Mouse (Mus musculus) kidney, adult 2 months (tissue): ENCODE measurements around the gene Comtd1. TPM values are rescaled to one million over a fixed set of nuclear protein-coding genes. Genes with fewer than 3 reads are reported as not detected.

Experiments
- DNase-seq: peaks from one replicate; pipeline ENCODE4 v3.0.0; 2021
- H3K27ac ChIP-seq: fragments of 200-500 bp; 2 replicates; pipeline ENCODE4 v1.5.1; 2012; ENCODE audit warnings: low read depth, low read length, control low read depth, inconsistent platforms; ENCODE audit not compliant: insufficient read depth
- H3K27me3 ChIP-seq: fragments of 200-500 bp; replicated peaks from 2 replicates; pipeline ENCODE4 v1.6.1; 2012; ENCODE audit warnings: mild to moderate bottlenecking, moderate library complexity, low read length, inconsistent platforms; ENCODE audit not compliant: control insufficient read depth, insufficient read depth
- H3K36me3 ChIP-seq: fragments of 200-500 bp; 2 replicates; pipeline ENCODE4 v1.6.1; 2012; ENCODE audit warnings: mild to moderate bottlenecking, moderate library complexity, low read length, inconsistent platforms; ENCODE audit not compliant: control insufficient read depth, insufficient read depth
- H3K4me1 ChIP-seq: fragments of 200-500 bp; 2 replicates; pipeline ENCODE4 v1.6.1; 2011; ENCODE audit warnings: low read length; ENCODE audit not compliant: control insufficient read depth, insufficient read depth
- H3K4me3 ChIP-seq: fragments of 200-500 bp; 2 replicates; pipeline ENCODE4 v1.5.1; 2011; ENCODE audit warnings: mild to moderate bottlenecking, low read depth, low read length, control low read depth; ENCODE audit not compliant: insufficient read depth
- CTCF ChIP-seq: fragments of 200-500 bp; conservative IDR thresholded peaks from 2 replicates; pipeline ENCODE4 v1.5.1; 2011; ENCODE audit warnings: low read depth, mild to moderate bottlenecking, control low read depth, low read length, moderate library complexity, mixed read lengths; ENCODE audit not compliant: insufficient read depth, insufficient read length
- POLR2A ChIP-seq: fragments of 200-500 bp; IDR thresholded peaks from one replicate; pipeline ENCODE4 v1.6.1; 2011; ENCODE audit warnings: low read depth, low read length, control low read depth
- WGBS: fragments of 180-500 bp; shearing (Covaris S2); methylation state at CpG from one replicate; pipeline ENCODE4 v1.1.7; 2018; 5-methylcytosine and 5-hydroxymethylcytosine counted together
- polyA plus RNA-seq: library from polyadenylated mRNA; depleted of rRNA; stranded (reverse); fragments of >200 nt; gene quantifications from 2 replicates; pipeline ENCODE4 v1.2.3, GENCODE M21; 2012; rRNA removed

Gene Comtd1
- polyA plus RNA-seq, 1 experiment = 35.2 TPM

GRCm38 (mm10) chr14:21801624-21802023 is 47.2 kb downstream of the Comtd1 start:
- Histone ChIP-seq H3K4me3 (no peak overlapping the region), H3K27ac (no peak overlapping the region), H3K4me1 (no peaks in the 10 kb centered on the region), H3K36me3 (no peaks in the 10 kb centered on the region; the same call in 1 of the 2 replicates), H3K27me3 (no peaks in the 10 kb centered on the region)
- TF ChIP-seq POLR2A (no peak), CTCF (no peak)
- no peak for DNase-seq
- WGBS = 87% methylated on average over 7 of the region's 7 CpGs

GRCm38 (mm10) chr14:21800641-21801040 is 48.1 kb downstream of the Comtd1 start:
- Histone ChIP-seq H3K4me1 (no peaks in the 10 kb centered on the region), H3K4me3 (no peak overlapping the region), H3K27ac (no peak overlapping the region), H3K27me3 (no peaks in the 10 kb centered on the region), H3K36me3 (no peaks in the 10 kb centered on the region; the same call in 1 of the 2 replicates)
- no peak for TF ChIP-seq CTCF
- TF ChIP-seq POLR2A = no peak
- WGBS = 98% methylated on average over 4 of the region's 4 CpGs
- DNase-seq = no peak

Other genes starting within 250 kb of the Comtd1 start
- 0.11 and 0.52 TPM in 2 replicates for gene Dupd1, start 134.4 kb downstream of the Comtd1 start, polyA plus RNA-seq
- gene Samd8, start 98.4 kb downstream of the Comtd1 start, polyA plus RNA-seq = 21.1 and 23.9 TPM in 2 replicates
- 1.1 and 1.8 TPM in 2 replicates for gene Dusp13, start 97.8 kb downstream of the Comtd1 start, polyA plus RNA-seq
- gene Vdac2, start 23.7 kb downstream of the Comtd1 start, polyA plus RNA-seq = 140 and 166 TPM in 2 replicates
- gene Zfp503, start 140.6 kb upstream of the Comtd1 start, polyA plus RNA-seq = 56.9 and 85.8 TPM in 2 replicates
- gene Lrmda, start 170.7 kb upstream of the Comtd1 start, polyA plus RNA-seq = 3.3 TPM in 2 replicates